Mouse (Mus musculus) yolk sac, embryonic 10.5 days (tissue): ENCODE results near the gene Gm2007.
"Not testable (repeated sequence)": the region's sequence is repeated elsewhere in the genome, so short reads cannot be mapped to it uniquely, and the experiment has no call there.

Source experiments
- DNase-seq: peaks from one replicate; pipeline ENCODE4 v3.0.0-alpha.2; 2017; ENCODE audit warnings: low spot score

The Gm2007 gene

GRCm38 (mm10) chr2:175741237-175741636, at the start of gene Gm2007:
Gm2007 (plus strand) TSS chr2:175741537.
- not testable (repeated sequence) for DNase-seq

- DNase-seq: not testable (repeated sequence)
Measured at GRCm38 (mm10) chr2:175703546-175703945, 37.8 kb upstream of the Gm2007 start, which contains the start of gene Zfp969. Zfp969 (minus strand) TSS chr2:175703646.

GRCm38 (mm10) chr2:175800993-175801392, 59.7 kb downstream of the Gm2007 start, which contains the start of gene Gm14288:
Gm14288 (minus strand) TSS chr2:175801093.
- DNase-seq: not testable (repeated sequence)
